Mouse (Mus musculus) limb, embryonic 14.5 days (tissue): ENCODE results near the gene Nup210l. TPM values are rescaled to one million over a fixed set of nuclear protein-coding genes. Genes with fewer than 3 reads are reported as not detected.

Source experiments
- ATAC-seq: fragments of 200-750 bp; cut with Nextera tagmentation; 2 replicates; pipeline ENCODE4 v1.8.0; 2017; ENCODE audit warnings: low read depth, moderate number of reproducible peaks, moderate TSS enrichment; ENCODE audit not compliant: low FRiP score
- DNase-seq: peaks from one replicate; pipeline ENCODE4 v3.0.0-alpha.2; 2015; ENCODE audit warnings: low spot score
- H3K27ac ChIP-seq: fragments of 300-500 bp; sonication (generic); replicated peaks from 2 replicates; pipeline ENCODE4 v1.5.1; 2014; ENCODE audit warnings: low read depth, mild to moderate bottlenecking, low read length, moderate library complexity, mixed read lengths
- H3K27me3 ChIP-seq: fragments of 300-500 bp; sonication (generic); 2 replicates; pipeline ENCODE4 v1.6.1; 2014; ENCODE audit warnings: low read length, mixed read lengths; ENCODE audit not compliant: control insufficient read depth, insufficient read depth
- H3K36me3 ChIP-seq: fragments of 300-500 bp; sonication (generic); 2 replicates; pipeline ENCODE4 v1.6.1; 2014; ENCODE audit warnings: mild to moderate bottlenecking, low read length, moderate library complexity, mixed read lengths; ENCODE audit not compliant: control insufficient read depth, insufficient read depth
- H3K4me1 ChIP-seq: fragments of 300-500 bp; sonication (generic); 2 replicates; pipeline ENCODE4 v1.6.1; 2014; ENCODE audit warnings: antibody characterized with exemption, low read length, mixed read lengths; ENCODE audit not compliant: control insufficient read depth, insufficient read depth
- H3K4me2 ChIP-seq: fragments of 300-500 bp; sonication (generic); replicated peaks from 2 replicates; pipeline ENCODE4 v1.6.1; 2014; ENCODE audit warnings: low read depth, mild to moderate bottlenecking, low read length, moderate library complexity; ENCODE audit not compliant: severe bottlenecking
- H3K4me3 ChIP-seq: fragments of 300-500 bp; sonication (generic); replicated peaks from 2 replicates; pipeline ENCODE4 v1.5.1; 2014; ENCODE audit warnings: low read length
- H3K9ac ChIP-seq: fragments of 300-500 bp; sonication (generic); 2 replicates; pipeline ENCODE4 v1.6.1; 2014; ENCODE audit warnings: mild to moderate bottlenecking, low read depth, low read length, moderate library complexity; ENCODE audit not compliant: severe bottlenecking
- H3K9me3 ChIP-seq: fragments of 300-500 bp; sonication (generic); 2 replicates; pipeline ENCODE4 v1.6.1; 2016; ENCODE audit warnings: low read length; ENCODE audit not compliant: control insufficient read depth
- POLR2A ChIP-seq: fragments of 200-500 bp; IDR thresholded peaks from 2 replicates; pipeline ENCODE4 v1.8.0; 2012; ENCODE audit warnings: inconsistent platforms, mild to moderate bottlenecking, moderate library complexity, borderline replicate concordance; ENCODE audit not compliant: insufficient read depth, insufficient read length; ENCODE audit errors: extremely low read depth
- WGBS: fragments of 180-500 bp; shearing (Covaris S2); extraction: QIAGEN DNeasy Blood & Tissue Kit; methylation state at CpG from one replicate; pipeline ENCODE4 v1.1.7; 2014; 5-methylcytosine and 5-hydroxymethylcytosine counted together
- polyA plus RNA-seq, 2 experiments: library from polyadenylated mRNA; depleted of rRNA in 1 of 2; stranded (reverse) in 1 of 2; unstranded in 1 of 2; fragments of >200 nt; fragmentation: Nextera tagmentation in 1 of 2; extraction: Ambion mirVana in 1 of 2; gene quantifications; 2 replicates each; pipeline versions ENCODE4 v1.2.1 to v1.2.3; 2012 to 2014

The Nup210l gene
- polyA plus RNA-seq, 2 experiments = 0.30 to 2.5 TPM

- H3K9ac ChIP-seq = no peak overlapping the region
- no peak for TF ChIP-seq POLR2A
- no peak overlapping the region for H3K4me2 ChIP-seq
- no peak overlapping the region for H3K27ac ChIP-seq
- 86% methylated on average over 2 of the region's 2 CpGs for WGBS
- no peak for ATAC-seq
- no peaks in the 10 kb centered on the region for H3K27me3 ChIP-seq
- no peak overlapping the region for H3K4me3 ChIP-seq
- H3K9me3 ChIP-seq = no peaks in the 10 kb centered on the region
- peaks cover 8% of the 10 kb centered on the region; the same call in 1 of the 2 replicates for H3K36me3 ChIP-seq
- DNase-seq = no peak
- peaks cover 14% of the 10 kb centered on the region for H3K4me1 ChIP-seq
These were observed 137.3 kb downstream of the Nup210l start for GRCm38 (mm10) chr3:90241251-90241650.

- ATAC-seq (no peak), DNase-seq (no peak)
- H3K27ac ChIP-seq = no peak overlapping the region
- WGBS = 80% methylated on average over 10 of the region's 10 CpGs
- no peak overlapping the region for H3K9ac ChIP-seq
- no peak for TF ChIP-seq POLR2A
- H3K4me3 ChIP-seq = no peak overlapping the region
- H3K4me1 ChIP-seq = peaks cover 14% of the 10 kb centered on the region
- H3K9me3 ChIP-seq = no peaks in the 10 kb centered on the region
- no peaks in the 10 kb centered on the region for H3K27me3 ChIP-seq
- H3K36me3 ChIP-seq = 0 out of 2 replicates have a peak, but pooled peaks cover 8% of the 10 kb centered on the region
- 0 out of 2 replicates have a peak overlapping the region, but pooled peaks have one; percentile 53 for H3K4me2 ChIP-seq
These were observed 137.9 kb downstream of the Nup210l start for GRCm38 (mm10) chr3:90241669-90242358.

GRCm38 (mm10) chr3:90242984-90243775, 139.2 kb downstream of the Nup210l start, which contains the start of gene Creb3l4:
Creb3l4 (minus strand) TSS chr3:90243512.
- Histone ChIP-seq H3K4me3 (peak within 1 kb of the TSS; percentile 31), H3K9ac (peak within 1 kb of the TSS; percentile 40; the same call in 1 of the 2 replicates), H3K4me2 (peak within 1 kb of the TSS; percentile 53), H3K9me3 (no peaks in the 10 kb centered on the region), H3K27ac (peak within 1 kb of the TSS; percentile 66), H3K4me1 (peaks cover 18% of the 10 kb centered on the region), H3K27me3 (no peaks in the 10 kb centered on the region), H3K36me3 (0 out of 2 replicates have a peak, but pooled peaks cover 3% of the 10 kb centered on the region)
- 3% methylated on average over 19 of the region's 19 CpGs for whole genome bisulfite sequencing
- peak; percentile 79 for ATAC-seq
- DNase-seq = peak; percentile 91
- TF ChIP-seq POLR2A = 0 out of 2 replicates have a peak, but pooled peaks have one; percentile 12

GRCm38 (mm10) chr3:90245406-90245805, 141.5 kb downstream of the Nup210l start:
- no peak for TF ChIP-seq POLR2A
- no peak for ATAC-seq
- 62% methylated on average over 2 of the region's 2 CpGs for WGBS
- DNase-seq = no peak
- H3K27ac ChIP-seq = no peak overlapping the region
- no peaks in the 10 kb centered on the region for H3K27me3 ChIP-seq
- H3K9ac ChIP-seq = no peak overlapping the region
- H3K9me3 ChIP-seq = no peaks in the 10 kb centered on the region
- H3K4me3 ChIP-seq = no peak overlapping the region
- 0 out of 2 replicates have a peak, but pooled peaks cover 8% of the 10 kb centered on the region for H3K36me3 ChIP-seq
- H3K4me1 ChIP-seq = peaks cover 24% of the 10 kb centered on the region
- H3K4me2 ChIP-seq = no peak overlapping the region

- Histone ChIP-seq H3K9ac (peak overlapping the region; percentile 57), H3K4me2 (peak overlapping the region; percentile 85), H3K4me3 (peak overlapping the region; percentile 77), H3K27me3 (no peaks in the 10 kb centered on the region), H3K4me1 (peaks cover 21% of the 10 kb centered on the region), H3K36me3 (peaks cover 21% of the 10 kb centered on the region), H3K9me3 (no peaks in the 10 kb centered on the region), H3K27ac (peak overlapping the region; percentile 92)
- 3% methylated on average over 3 of the region's 3 CpGs for WGBS
- ATAC-seq (no peak), DNase-seq (no peak)
- TF ChIP-seq POLR2A = no peak
These were observed 143.7 kb downstream of the Nup210l start for GRCm38 (mm10) chr3:90247630-90247959.
